In genomic region chr5:144189950-144190583, GRCm38 (mm10) we compare ENCODE assay signal across 1 mouse cellular context.
TF ChIP-seq lines count a peak whose summit lies in the region.

Bhlha15 (plus strand) TSS chr5:144190286.

TF ChIP-seq in MEL, 35 proteins besides CTCF, POLR2A, EP300 and RAD21 (continued from another document):
- TF ChIP-seq SIN3A (IDR thresholded peaks at IDR 0.05; ENCODE audit: low read length) (0 out of 2 replicates have a peak, but pooled peaks have one; percentile 39), BHLHE40 (IDR thresholded peaks at IDR 0.05; ENCODE audit: borderline replicate concordance, low read depth, low read length) (no peak), MAFK (IDR thresholded peaks at IDR 0.05; ENCODE audit: borderline replicate concordance, low read depth, low read length) (no peak), CHD1 (IDR thresholded peaks at IDR 0.05; ENCODE audit: low read depth, low read length) (no peak), ZNF384 (IDR thresholded peaks at IDR 0.05; ENCODE audit: low read depth, low read length) (no peak), GATA1 (IDR thresholded peaks at IDR 0.05; ENCODE audit: low read depth, low read length) (no peak), KAT2A (conservative IDR thresholded peaks at IDR 0.05; ENCODE audit: low read depth, low read length) (no peak), MAZ (IDR thresholded peaks at IDR 0.05; ENCODE audit: low read depth, low read length) (no peak; the same call in 1 of the 2 replicates), ZKSCAN1 (IDR thresholded peaks at IDR 0.05; ENCODE audit: low read depth, low read length) (no peak), ZC3H11A (IDR thresholded peaks at IDR 0.05; ENCODE audit: low read depth, low read length) (no peak), USF2 (IDR thresholded peaks at IDR 0.05; ENCODE audit: borderline replicate concordance in 1 of 2, insufficient read depth in 1 of 2, low read depth in 1 of 2, low read length in 2 of 2) (no peak)
TF ChIP-seq in MEL: peak in this region for 9.
